Mouse (Mus musculus) CH12F3 (cell line): ENCODE data around the gene Bbs1.
"Not testable (repeated sequence)": the region's sequence is repeated elsewhere in the genome, so short reads cannot be mapped to it uniquely, and the experiment has no call there.

ENCODE experiments used
- in situ Hi-C: fragments of 300-500 bp; cut with MboI; formaldehyde crosslinking; loops from 2 replicates; pipeline ENCODE4 v1.14.3; 2020; ENCODE audit warnings: low sequenced_read_pairs

The Bbs1 gene

GRCm38 (mm10) chr19:4889791-4890190, 16.6 kb downstream of the Bbs1 start:
- in situ Hi-C loops: no loop called here

GRCm38 (mm10) chr19:4883961-4884360, 22.5 kb downstream of the Bbs1 start:
- in situ Hi-C loops: no loop called here

DNA sequence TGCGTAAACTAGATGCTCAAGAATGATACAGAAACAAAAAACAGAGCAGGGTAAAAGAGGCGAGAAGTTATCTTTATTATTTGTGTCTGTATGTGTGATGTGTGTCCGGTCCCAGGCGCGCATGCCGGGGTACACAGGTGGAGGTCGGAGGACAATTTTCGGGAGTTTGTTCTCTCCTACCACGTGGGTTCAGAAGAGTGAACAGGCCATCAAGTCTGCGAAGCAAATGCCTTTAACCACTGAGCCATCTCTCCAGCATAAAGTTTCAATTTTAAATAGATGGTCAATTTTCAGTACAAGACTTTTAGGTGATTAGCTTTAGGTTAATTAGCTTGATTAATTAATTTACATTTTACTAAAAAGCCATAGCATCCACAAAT, 27.1 kb downstream of the Bbs1 start:
- in situ Hi-C loops: no loop called here

DNA sequence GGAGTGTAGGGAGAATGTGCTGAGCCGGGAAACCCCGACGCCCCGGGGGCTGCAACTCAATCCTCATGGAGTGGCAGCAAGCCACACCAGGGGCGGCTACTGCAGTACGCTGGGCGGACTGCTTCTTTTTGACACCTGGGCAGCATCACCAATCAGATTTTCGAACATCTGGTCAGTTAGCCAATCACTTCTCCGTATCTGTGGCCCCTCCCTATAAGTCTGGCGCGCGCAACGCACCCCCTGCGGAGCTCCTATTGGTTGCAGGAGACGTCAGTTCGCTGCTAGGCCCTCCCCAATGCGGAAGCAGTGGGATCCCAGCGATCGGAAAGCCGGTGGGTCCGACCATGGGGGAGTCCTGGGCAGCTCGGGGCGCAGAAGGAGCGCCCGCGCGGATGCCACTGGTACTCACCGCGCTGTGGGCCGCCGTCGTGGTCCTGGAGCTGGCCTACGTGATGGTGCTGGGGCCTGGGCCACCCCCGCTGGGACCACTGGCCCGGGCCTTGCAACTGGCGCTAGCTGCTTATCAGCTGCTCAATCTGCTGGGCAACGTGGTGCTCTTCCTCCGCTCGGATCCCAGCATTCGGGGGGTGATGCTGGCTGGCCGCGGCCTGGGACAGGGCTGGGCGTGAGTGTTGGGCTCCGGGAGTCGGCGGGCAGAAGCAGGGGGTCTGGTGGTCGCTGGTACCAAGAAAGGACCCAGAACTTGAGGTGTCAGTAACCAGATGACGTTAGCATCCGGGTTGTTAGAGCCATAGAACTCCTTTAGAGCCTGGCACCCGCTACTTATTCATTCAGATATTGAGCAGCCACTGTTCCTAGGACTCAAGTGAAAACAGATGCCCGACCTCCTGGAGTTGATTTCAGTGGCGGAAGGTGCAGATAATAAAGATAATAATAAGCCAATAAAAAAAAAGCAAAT, 27.8 kb downstream of the Bbs1 start, which contains the start of gene Zdhhc24:
Zdhhc24 (plus strand) TSS at position 264 of the 919 bp plus-strand sequence.
- in situ Hi-C loops: no loop called here

GRCm38 (mm10) chr19:4877785-4878184, 28.6 kb downstream of the Bbs1 start, which contains the start of gene Actn3:
Actn3 (minus strand) TSS chr19:4877909.
- in situ Hi-C loops: no loop called here

DNA sequence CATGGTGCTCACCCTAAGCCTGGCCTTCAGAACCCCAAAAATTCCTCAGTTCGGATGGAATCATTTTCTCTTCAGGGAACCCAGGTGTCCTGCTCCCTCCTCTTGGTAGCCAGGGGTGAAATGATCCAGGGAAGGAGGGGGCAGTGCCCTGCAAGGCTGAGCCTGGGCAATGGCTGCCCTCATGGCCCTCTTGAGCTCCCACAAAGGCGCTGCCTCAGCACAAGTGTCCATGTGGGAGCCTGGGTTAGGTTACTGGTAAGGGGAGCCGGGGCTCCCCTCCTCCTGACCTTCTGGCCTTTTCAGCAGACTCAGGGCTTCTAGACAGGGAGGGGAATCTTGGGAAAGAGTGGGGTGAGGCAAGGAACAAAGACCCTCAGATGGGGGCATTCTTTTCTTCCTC, 29.7 kb downstream of the Bbs1 start:
- in situ Hi-C loops: no loop called here

DNA sequence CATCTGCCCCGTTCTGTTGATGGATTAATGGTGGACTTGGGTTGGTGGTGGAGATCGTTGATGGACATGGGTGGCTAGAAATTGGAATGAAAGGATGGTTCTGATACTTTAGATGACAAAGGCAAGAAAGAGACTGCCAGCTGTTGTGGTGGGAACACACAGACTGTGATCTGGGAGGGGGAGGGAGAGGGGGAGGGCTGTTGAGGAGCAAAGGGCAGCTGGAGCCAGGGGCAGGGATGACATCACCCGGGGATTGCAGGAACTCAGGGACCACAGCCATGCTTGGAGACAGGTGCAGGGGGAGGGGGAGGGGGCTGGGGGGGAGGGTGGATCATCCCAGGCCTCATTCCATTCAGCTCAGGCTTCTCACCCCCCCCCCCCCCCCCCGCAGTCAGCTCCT, 30.2 kb downstream of the Bbs1 start:
- in situ Hi-C loops: no loop called here

DNA sequence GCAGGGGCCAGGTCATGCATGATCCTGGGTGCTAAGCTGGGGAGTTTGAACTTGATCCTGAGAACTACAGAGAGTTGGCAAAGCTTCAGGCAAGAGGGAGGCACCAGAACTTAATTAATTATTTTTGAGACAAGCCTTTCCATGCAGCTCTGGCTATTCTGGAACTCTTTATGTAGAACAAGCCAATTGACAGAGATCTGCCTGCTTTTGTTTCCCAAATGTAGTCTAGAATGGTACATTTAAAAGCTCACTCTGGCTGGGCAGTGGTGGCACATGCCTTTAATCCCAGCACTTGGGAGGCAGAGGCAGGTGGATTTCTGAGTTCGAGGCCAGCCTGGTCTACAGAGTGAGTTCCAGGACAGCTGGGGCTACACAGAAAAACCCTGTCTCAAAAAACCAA, 31.8 kb downstream of the Bbs1 start:
- in situ Hi-C loops: not testable (repeated sequence)

DNA sequence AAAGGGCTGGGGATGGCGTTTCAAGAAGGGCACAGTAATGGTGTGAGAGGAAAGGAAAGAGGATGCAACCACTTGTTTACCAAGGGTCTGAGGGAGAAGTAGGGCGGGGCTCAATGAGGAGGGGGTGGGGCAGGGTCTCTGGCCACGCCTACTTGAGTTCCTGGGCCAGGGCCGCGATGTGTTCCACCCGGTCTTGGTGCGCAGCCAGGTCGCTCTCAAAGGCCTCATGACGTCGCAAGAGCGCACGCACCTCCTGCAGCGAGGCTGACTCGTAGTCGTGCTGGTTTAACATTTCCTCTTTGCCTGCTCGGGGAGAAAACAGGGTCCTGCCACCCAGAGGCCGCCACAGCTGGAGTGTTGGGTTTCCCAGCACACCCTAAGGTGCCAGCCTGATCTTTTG, 41.3 kb downstream of the Bbs1 start:
- in situ Hi-C loops: no loop called here

- in situ Hi-C loops: no loop called here
These were observed 43.4 kb downstream of the Bbs1 start for GRCm38 (mm10) chr19:4863048-4863447.

GRCm38 (mm10) chr19:4859081-4859480, 47.3 kb downstream of the Bbs1 start:
- in situ Hi-C loops: no loop called here

- in situ Hi-C loops: no loop called here
These were observed 50.5 kb downstream of the Bbs1 start for GRCm38 (mm10) chr19:4855951-4856350.

- in situ Hi-C loops: no loop called here
These were observed 51.0 kb downstream of the Bbs1 start for GRCm38 (mm10) chr19:4855470-4855820.

DNA sequence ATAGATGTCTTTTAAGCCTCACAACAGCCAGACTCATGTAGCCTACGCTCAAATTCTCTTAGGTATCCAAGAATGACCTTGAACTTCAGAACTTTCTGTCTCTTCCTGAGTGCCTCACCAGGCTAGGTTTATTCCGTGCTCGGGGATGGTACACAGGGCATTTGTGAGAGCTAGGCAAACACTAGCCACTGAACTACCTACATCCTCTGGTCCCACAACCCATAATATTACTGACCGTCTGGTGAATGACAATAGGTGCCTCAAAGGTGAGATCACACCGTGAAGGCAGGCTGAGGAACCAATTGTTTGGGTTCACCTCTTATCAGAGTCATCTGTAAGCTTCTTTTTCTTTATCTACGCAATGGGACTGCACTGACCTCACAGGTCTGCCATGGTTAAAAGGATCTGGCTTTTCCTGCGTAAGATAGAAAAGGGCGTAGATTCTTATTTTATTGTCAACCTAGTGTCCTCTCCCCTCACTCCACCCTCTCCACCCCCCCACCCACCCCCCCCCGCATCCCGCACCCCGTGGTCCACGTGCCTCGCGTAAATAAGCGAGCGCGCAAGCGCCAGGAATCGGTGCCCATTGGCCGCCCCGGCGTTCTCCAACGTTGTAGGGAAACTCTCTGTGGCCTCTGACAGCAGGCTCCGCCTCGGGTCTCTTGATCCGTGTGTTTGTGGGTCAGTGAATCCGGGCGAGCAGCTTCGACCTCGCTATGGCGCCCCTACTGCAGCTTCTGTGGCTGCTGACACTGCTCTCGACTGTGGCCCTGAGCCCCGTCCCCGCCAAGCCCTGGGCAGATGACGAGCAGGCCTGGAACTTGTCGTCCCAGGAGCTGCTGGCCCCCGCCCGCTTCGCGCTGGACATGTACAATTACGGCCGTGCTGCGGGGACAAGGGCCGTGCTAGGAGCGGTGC, 51.6 kb downstream of the Bbs1 start, which contains the start of gene Ctsf:
Ctsf (plus strand) TSS at position 579 of the 918 bp plus-strand sequence.
- in situ Hi-C loops: no loop called here

- in situ Hi-C loops: no loop called here
These were observed 56.1 kb downstream of the Bbs1 start for GRCm38 (mm10) chr19:4850281-4850680.

DNA sequence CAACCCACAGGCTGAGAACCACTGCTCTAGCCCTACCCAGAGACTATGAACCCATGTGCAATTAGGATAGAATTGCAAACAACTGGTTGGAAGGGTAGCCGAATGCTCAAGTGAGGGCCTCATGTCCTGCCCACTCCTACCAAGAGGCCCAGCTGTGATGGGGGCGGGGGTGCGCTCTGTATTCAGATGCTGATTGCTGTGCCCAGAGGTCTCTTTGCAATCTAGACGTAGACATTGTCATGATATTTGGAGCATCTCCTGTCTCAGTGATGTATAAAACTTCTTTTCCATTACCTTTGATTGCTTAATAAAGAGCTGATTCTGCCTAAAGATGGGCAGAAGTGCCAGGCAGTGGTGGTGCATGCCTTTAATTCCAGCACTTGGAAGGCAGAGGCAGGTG, 56.6 kb downstream of the Bbs1 start:
- in situ Hi-C loops: no loop called here

GRCm38 (mm10) chr19:4847490-4847889, 58.9 kb downstream of the Bbs1 start:
- in situ Hi-C loops: no loop called here

DNA sequence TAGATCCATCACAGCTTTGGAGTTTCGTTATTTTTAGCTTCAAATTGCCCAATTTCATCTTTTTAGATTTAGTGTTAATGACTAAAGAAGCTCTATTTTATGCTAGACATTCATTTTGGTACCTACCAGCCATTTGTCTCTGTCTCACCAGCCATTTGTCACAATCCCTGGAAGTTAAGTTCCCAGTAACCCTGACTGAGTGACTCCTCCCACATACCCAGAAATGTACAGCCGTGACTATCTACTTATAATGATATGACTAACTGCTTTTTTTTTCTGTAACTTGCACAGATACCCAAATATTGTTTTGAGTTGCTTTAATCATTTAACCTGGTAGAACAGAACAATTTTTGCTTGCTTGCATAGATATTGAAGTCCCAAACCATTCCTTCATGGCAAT, 60.6 kb downstream of the Bbs1 start:
- in situ Hi-C loops: no loop called here

- in situ Hi-C loops: no loop called here
These were observed 63.8 kb downstream of the Bbs1 start for GRCm38 (mm10) chr19:4842611-4843010.

DNA sequence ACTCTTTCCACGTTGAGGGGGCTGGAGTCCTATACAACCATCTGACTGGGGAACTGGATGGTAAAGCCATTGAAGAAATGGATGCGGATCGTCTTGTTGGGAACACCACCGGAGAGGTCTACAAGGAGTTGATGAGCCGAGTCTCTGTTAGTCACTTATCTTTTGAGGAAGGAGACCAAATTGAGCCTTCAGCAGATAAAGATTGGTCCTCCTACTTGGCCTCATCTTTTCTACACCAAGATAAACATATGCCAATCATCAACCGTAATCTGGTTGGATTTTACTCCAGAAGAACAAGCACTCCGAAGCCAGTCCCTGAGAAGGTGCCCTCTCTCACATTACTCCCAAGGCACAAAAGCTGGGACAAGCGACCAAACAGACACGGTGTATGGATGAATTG, 65.6 kb downstream of the Bbs1 start:
- in situ Hi-C loops: no loop called here

- in situ Hi-C loops: no loop called here
These were observed 67.3 kb downstream of the Bbs1 start, which contains the start of the genes Ccs and Ccdc87 for GRCm38 (mm10) chr19:4839149-4839548. Ccs (minus strand) TSS chr19:4839332. Ccdc87 (plus strand) TSS chr19:4839366.
